Mouse (Mus musculus) lung, adult 2 months (tissue): ENCODE data around the gene Cyp4f39.

Experiments
- CTCF ChIP-seq: fragments of 200-500 bp; IDR thresholded peaks from 2 replicates; pipeline ENCODE4 v1.5.1; 2011; ENCODE audit warnings: mild to moderate bottlenecking, low read length, control low read depth; ENCODE audit not compliant: insufficient read depth
- POLR2A ChIP-seq: fragments of 200-500 bp; IDR thresholded peaks from 2 replicates; pipeline ENCODE4 v1.6.1; 2011; ENCODE audit warnings: low read depth, mild to moderate bottlenecking, control low read depth, low read length, borderline replicate concordance; ENCODE audit errors: extremely low read depth

DNA sequence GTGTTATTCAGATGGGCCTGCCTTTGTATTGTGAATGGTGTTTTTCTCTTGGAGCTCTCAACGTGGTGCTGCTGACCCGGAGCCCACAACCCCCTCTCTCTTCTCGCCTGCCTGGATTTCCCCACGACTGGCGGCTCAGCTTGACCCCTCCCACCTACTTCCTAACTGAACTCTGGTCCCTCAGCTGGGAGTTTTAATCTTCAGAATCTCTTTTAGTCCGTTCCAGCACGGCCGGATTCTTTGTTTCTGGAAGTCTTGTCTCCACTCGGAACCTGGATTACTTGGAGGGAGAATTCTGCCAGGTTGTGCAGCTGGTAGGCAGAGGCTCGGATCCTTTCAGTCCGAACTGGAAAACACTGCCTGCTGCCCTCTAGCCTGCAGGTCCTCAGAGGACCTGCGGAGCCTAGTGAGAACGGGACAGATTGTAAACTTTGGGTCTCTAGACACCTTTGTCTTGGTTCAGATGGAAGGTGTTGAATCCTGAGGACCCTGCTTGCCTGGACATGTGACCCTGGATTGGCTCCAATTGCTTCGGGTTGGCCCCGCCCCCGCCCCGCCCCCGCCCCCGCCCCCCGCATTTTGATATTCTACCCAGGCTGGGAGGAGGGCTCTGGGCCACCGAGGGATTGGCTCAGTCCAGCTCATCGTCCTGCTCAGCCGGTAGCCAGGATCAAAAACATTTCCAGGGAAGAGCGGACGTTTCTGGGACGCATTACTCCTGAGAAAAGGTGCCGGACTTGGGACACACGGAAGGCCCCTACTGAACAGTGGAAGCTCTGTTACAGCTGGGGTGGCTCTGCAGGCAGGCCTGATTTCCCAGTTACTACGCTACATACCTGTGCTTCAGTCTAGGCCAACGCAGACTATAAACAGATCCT lies 53.6 kb downstream of the Cyp4f39 start, which contains the start of gene Cyp4f17:
- TF ChIP-seq CTCF (no peak), POLR2A (peak; percentile 58; the same call in 1 of the 2 replicates)
